Mouse (Mus musculus) 3T3-L1 (cell line): ENCODE measurements at regions not wholly inside any gene's neighbourhood (a gene's known extent, or its start where the extent isn't known, plus 50 kb on each side); places are given as distances from the start of the nearest gene placed in this dataset.

Experiments
- DNase-seq: peaks from one replicate; pipeline ENCODE4 v3.0.0-alpha.2; 2015; ENCODE audit warnings: low read depth, low spot score

GRCm38 (mm10) chr19:21012391-21012790, 58.4 kb upstream of the Tmc1 start:
- DNase-seq: no peak

DNA sequence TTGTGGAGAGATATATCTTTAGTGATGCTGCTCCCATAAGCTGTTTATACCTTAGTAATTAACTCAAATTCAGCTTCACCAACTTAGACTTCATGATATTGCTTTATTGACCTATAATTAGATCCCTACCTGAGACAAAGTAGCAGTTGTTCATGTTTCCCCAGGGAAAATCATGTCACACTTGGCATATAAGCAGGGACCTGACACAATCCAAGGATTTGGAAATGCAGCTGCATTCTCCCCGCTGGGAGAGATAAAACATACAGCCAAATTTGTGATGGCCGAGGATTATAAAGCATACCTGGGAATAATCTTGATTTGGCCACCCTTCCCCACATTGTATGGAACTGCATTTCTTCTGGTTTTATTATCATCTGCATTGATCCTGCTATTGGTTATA, 55.6 kb upstream of the Tmc1 start:
- no peak for DNase-seq

- no peak for DNase-seq
These were observed 50.4 kb upstream of the Tmc1 start for GRCm38 (mm10) chr19:21004411-21004810.
